Mouse (Mus musculus) liver, embryonic 12.5 days (tissue): ENCODE measurements around the gene Olfr93. TPM values are rescaled to one million over a fixed set of nuclear protein-coding genes. Genes with fewer than 3 reads are reported as not detected.

Source experiments
- ATAC-seq: fragments of 200-750 bp; cut with Nextera tagmentation; 2 replicates; pipeline ENCODE4 v1.8.0; 2017; ENCODE audit warnings: moderate number of reproducible peaks, mild to moderate bottlenecking, moderate library complexity
- H3K27ac ChIP-seq: fragments of 300-500 bp; sonication (generic); 2 replicates; pipeline ENCODE4 v1.5.1; 2016; ENCODE audit warnings: mild to moderate bottlenecking
- H3K27me3 ChIP-seq: fragments of 300-500 bp; sonication (generic); replicated peaks from 2 replicates; pipeline ENCODE4 v1.6.1; 2016; ENCODE audit warnings: mild to moderate bottlenecking, moderate library complexity
- H3K36me3 ChIP-seq: fragments of 300-500 bp; sonication (generic); 2 replicates; pipeline ENCODE4 v1.6.1; 2016; ENCODE audit warnings: mild to moderate bottlenecking, moderate library complexity
- H3K4me1 ChIP-seq: fragments of 300-500 bp; sonication (generic); 2 replicates; pipeline ENCODE4 v1.6.1; 2016
- H3K4me2 ChIP-seq: fragments of 300-500 bp; sonication (generic); 2 replicates; pipeline ENCODE4 v1.6.1; 2016; ENCODE audit warnings: mild to moderate bottlenecking, moderate library complexity
- H3K4me3 ChIP-seq: fragments of 300-500 bp; sonication (generic); 2 replicates; pipeline ENCODE4 v1.5.1; 2016; ENCODE audit warnings: mild to moderate bottlenecking, moderate library complexity
- H3K9ac ChIP-seq: fragments of 300-500 bp; sonication (generic); 2 replicates; pipeline ENCODE4 v1.6.1; 2016; ENCODE audit warnings: mild to moderate bottlenecking, moderate library complexity
- H3K9me3 ChIP-seq: fragments of 300-500 bp; sonication (generic); replicated peaks from 2 replicates; pipeline ENCODE4 v1.6.1; 2016; ENCODE audit warnings: mild to moderate bottlenecking, moderate library complexity
- WGBS: fragments of 180-500 bp; shearing (Covaris S2); methylation state at CpG from one replicate; pipeline ENCODE4 v1.1.7; 2016; ENCODE audit not compliant: insufficient replicate concordance; 5-methylcytosine and 5-hydroxymethylcytosine counted together
- polyA plus RNA-seq: library from polyadenylated mRNA; unstranded; fragments of >200 nt; fragmentation: Nextera tagmentation; extraction: Ambion mirVana; gene quantifications from 2 replicates; pipeline ENCODE4 v1.2.1, GENCODE M21; 2016

Olfr93 gene
- polyA plus RNA-seq, 1 experiment from 2014 or later: not detected

DNA sequence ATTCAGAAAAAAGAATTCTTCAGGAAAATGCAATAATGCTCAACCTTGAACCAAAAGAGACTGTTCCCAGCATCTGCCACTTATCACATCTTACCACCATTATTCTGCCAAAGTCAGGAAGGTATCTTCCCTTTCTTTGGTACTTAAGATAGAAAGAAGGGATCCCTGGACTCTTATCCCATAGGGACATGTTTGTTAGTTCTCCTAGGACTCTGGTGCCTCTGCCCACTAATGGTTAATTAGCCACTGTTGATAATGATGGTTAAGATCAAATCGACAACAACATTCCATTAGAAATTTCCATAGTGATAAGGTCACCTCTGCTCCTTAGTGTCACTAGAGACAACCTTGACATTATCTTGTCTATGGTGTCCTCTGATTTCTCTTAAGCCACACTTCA is 63.1 kb downstream of the Olfr93 start, which contains the start of gene Olfr91:
TSS of gene Olfr91 (minus strand) at position 101 of the 400 bp plus-strand sequence.
- no peaks in the 10 kb centered on the region for H3K27me3 ChIP-seq
- 66% methylated on average over 1 of the region's 1 CpGs for WGBS
- H3K9me3 ChIP-seq: no peaks in the 10 kb centered on the region
- H3K4me2 ChIP-seq: no peak within 1 kb of the TSS
- no peaks in the 10 kb centered on the region for H3K36me3 ChIP-seq
- no peak within 1 kb of the TSS for H3K9ac ChIP-seq
- ATAC-seq: no peak
- H3K4me3 ChIP-seq: no peak within 1 kb of the TSS
- H3K4me1 ChIP-seq: no peaks in the 10 kb centered on the region
- H3K27ac ChIP-seq: no peak within 1 kb of the TSS

- Histone ChIP-seq H3K27ac (no peak overlapping the region), H3K4me3 (no peak overlapping the region), H3K36me3 (no peaks in the 10 kb centered on the region), H3K4me2 (no peak overlapping the region), H3K9me3 (no peaks in the 10 kb centered on the region), H3K4me1 (no peaks in the 10 kb centered on the region), H3K9ac (no peak overlapping the region), H3K27me3 (no peaks in the 10 kb centered on the region)
- ATAC-seq: no peak
- WGBS: 59% methylated on average over 5 of the region's 5 CpGs
These were observed 68.0 kb downstream of the Olfr93 start for GRCm38 (mm10) chr17:37093289-37093688.

DNA sequence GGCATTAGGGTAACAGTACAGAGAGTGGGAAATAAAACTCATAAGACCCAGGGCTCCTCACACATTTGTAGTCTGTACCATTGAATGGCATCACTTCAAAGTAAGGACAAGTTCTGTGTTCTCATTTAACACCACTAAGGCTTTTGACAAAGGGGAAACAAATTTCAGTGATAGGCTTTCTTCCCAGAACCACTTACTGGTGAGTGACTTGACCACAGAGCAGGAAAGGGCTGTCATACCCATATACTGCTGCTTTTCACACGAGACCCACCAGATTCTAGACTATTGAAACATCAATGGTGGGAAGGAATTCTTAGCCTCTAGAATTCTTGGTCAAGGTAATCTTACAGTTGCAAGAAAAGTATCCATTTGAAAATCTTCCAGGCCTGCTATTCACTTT is 69.1 kb downstream of the Olfr93 start:
- Histone ChIP-seq H3K4me1 (no peaks in the 10 kb centered on the region), H3K27ac (no peak overlapping the region), H3K4me2 (no peak overlapping the region), H3K4me3 (no peak overlapping the region), H3K36me3 (no peaks in the 10 kb centered on the region), H3K9me3 (no peaks in the 10 kb centered on the region), H3K9ac (no peak overlapping the region), H3K27me3 (no peaks in the 10 kb centered on the region)
- ATAC-seq: no peak
- 24% methylated on average over 1 of the region's 1 CpGs for WGBS

Other genes starting within 250 kb of the Olfr93 start
- gene Rnf39, start 218.6 kb downstream of the Olfr93 start, polyA plus RNA-seq: not detected in 2 replicates
- 44.5 and 47.3 TPM in 2 replicates for gene Ppp1r11, start 209.8 kb downstream of the Olfr93 start, polyA plus RNA-seq
- gene Znrd1, start 202.9 kb downstream of the Olfr93 start, polyA plus RNA-seq: 32.7 and 33.5 TPM in 2 replicates
- gene Znrd1as, start 202.9 kb downstream of the Olfr93 start, polyA plus RNA-seq: 3.9 and 5.2 TPM in 2 replicates
- not detected in 2 replicates for gene 2410137M14Rik, start 180.3 kb downstream of the Olfr93 start, polyA plus RNA-seq
- gene H2-M5, start 172.0 kb downstream of the Olfr93 start, polyA plus RNA-seq: 0.11 TPM in 1 of 2 replicates, not detected in the other
- 11.2 and 11.8 TPM in 2 replicates for gene Zfp57, start 160.3 kb downstream of the Olfr93 start, polyA plus RNA-seq
- not detected in 2 replicates for gene Mog, start 138.1 kb downstream of the Olfr93 start, polyA plus RNA-seq
- 1.1 and 1.6 TPM in 2 replicates for gene Gabbr1, start 115.5 kb downstream of the Olfr93 start, polyA plus RNA-seq
- gene Olfr90, start 73.0 kb downstream of the Olfr93 start, polyA plus RNA-seq: not detected in 2 replicates
- not detected in 2 replicates for gene Olfr91, start 63.2 kb downstream of the Olfr93 start, polyA plus RNA-seq
- not detected in 2 replicates for gene Olfr92, start 41.4 kb downstream of the Olfr93 start, polyA plus RNA-seq
- gene Ubd, start 32.4 kb upstream of the Olfr93 start, polyA plus RNA-seq: not detected in 2 replicates
- not detected in 2 replicates for gene Olfr94, start 39.5 kb upstream of the Olfr93 start, polyA plus RNA-seq
- not detected in 2 replicates for gene Olfr95, start 51.6 kb upstream of the Olfr93 start, polyA plus RNA-seq
- gene Olfr96, start 58.7 kb upstream of the Olfr93 start, polyA plus RNA-seq: not detected in 2 replicates
- gene Olfr97, start 75.8 kb upstream of the Olfr93 start, polyA plus RNA-seq: not detected in 2 replicates
- not detected in 2 replicates for gene Olfr98, start 102.3 kb upstream of the Olfr93 start, polyA plus RNA-seq
- gene H2-M3, start 108.7 kb upstream of the Olfr93 start, polyA plus RNA-seq: 1.1 and 1.5 TPM in 2 replicates
- gene Olfr99, start 122.0 kb upstream of the Olfr93 start, polyA plus RNA-seq: not detected in 2 replicates
- not detected in 2 replicates for gene Olfr101, start 142.8 kb upstream of the Olfr93 start, polyA plus RNA-seq
- not detected in 2 replicates for gene Olfr102, start 155.6 kb upstream of the Olfr93 start, polyA plus RNA-seq
- not detected in 2 replicates for gene Olfr103, start 178.2 kb upstream of the Olfr93 start, polyA plus RNA-seq
- not detected in 2 replicates for gene Olfr104-ps, start 198.1 kb upstream of the Olfr93 start, polyA plus RNA-seq
- gene Olfr105-ps, start 217.5 kb upstream of the Olfr93 start, polyA plus RNA-seq: not detected in 2 replicates
- not detected in 2 replicates for gene Olfr106-ps, start 228.9 kb upstream of the Olfr93 start, polyA plus RNA-seq
- not detected in 2 replicates for gene Olfr107, start 237.7 kb upstream of the Olfr93 start, polyA plus RNA-seq